Mouse (Mus musculus): ENCODE data around the gene Mfsd12.

- TF ChIP-seq CHD2 (IDR thresholded peaks at IDR 0.05; ENCODE audit: low read length) (no peak), UBTF (IDR thresholded peaks at IDR 0.05; ENCODE audit: low read depth, low read length) (no peak), ZNF384 (IDR thresholded peaks at IDR 0.05; ENCODE audit: low read depth, low read length) (no peak), EP300 (IDR thresholded peaks at IDR 0.05; ENCODE audit: low read length) (no peak), MEF2A (IDR thresholded peaks at IDR 0.05; ENCODE audit: borderline replicate concordance, low read depth, low read length) (no peak)
Observed at GRCm38 (mm10) chr10:81323141-81323775, 34.0 kb upstream of the Mfsd12 start.
